Mouse (Mus musculus) olfactory bulb, adult 2 months (tissue): Measurements from ENCODE around the gene Cx3cr1.

Experiments used
- CTCF ChIP-seq: fragments of 200-500 bp; IDR thresholded peaks from 2 replicates; pipeline ENCODE4 v1.5.1; 2012; ENCODE audit warnings: low read depth, mild to moderate bottlenecking, low read length, moderate library complexity; ENCODE audit not compliant: insufficient read depth
- POLR2A ChIP-seq: fragments of 200-500 bp; IDR thresholded peaks from 2 replicates; pipeline ENCODE4 v1.6.1; 2012; ENCODE audit warnings: mild to moderate bottlenecking, low read depth, low read length, moderate library complexity; ENCODE audit not compliant: insufficient read depth

- TF ChIP-seq POLR2A, result no peak
- no peak for TF ChIP-seq CTCF
Measured at GRCm38 (mm10) chr9:120118212-120118611, 48.5 kb upstream of the Cx3cr1 start.
